Mouse (Mus musculus) kidney, embryonic 16.5 days (tissue): ENCODE data around the gene Cdk2ap1. TPM values are rescaled to one million over a fixed set of nuclear protein-coding genes. Genes with fewer than 3 reads are reported as not detected.
A peak's percentile ranks its signal among the peaks of the same experiment; 100 is the strongest.

Experiments
- ATAC-seq: fragments of 200-750 bp; cut with Nextera tagmentation; 2 replicates; pipeline ENCODE4 v1.8.0; 2017; ENCODE audit warnings: moderate TSS enrichment; ENCODE audit not compliant: low FRiP score, low TSS enrichment
- H3K27ac ChIP-seq: fragments of 300-500 bp; sonication (generic); 2 replicates; pipeline ENCODE4 v1.5.1; 2014; ENCODE audit warnings: low read length
- H3K27me3 ChIP-seq: fragments of 300-500 bp; sonication (generic); 2 replicates; pipeline ENCODE4 v1.6.1; 2014; ENCODE audit warnings: low read length, control low read depth, mixed read lengths; ENCODE audit not compliant: insufficient read depth
- H3K36me3 ChIP-seq: fragments of 300-500 bp; sonication (generic); 2 replicates; pipeline ENCODE4 v1.6.1; 2014; ENCODE audit warnings: low read length, control low read depth, mixed read lengths; ENCODE audit not compliant: insufficient read depth
- H3K4me1 ChIP-seq: fragments of 300-500 bp; sonication (generic); 2 replicates; pipeline ENCODE4 v1.6.1; 2014; ENCODE audit warnings: low read length, control low read depth, mixed read lengths; ENCODE audit not compliant: insufficient read depth
- H3K4me2 ChIP-seq: fragments of 300-500 bp; sonication (generic); replicated peaks from 2 replicates; pipeline ENCODE4 v1.6.1; 2014; ENCODE audit warnings: low read depth, low read length
- H3K4me3 ChIP-seq: fragments of 300-500 bp; sonication (generic); 2 replicates; pipeline ENCODE4 v1.5.1; 2014; ENCODE audit warnings: mild to moderate bottlenecking, low read length
- H3K9ac ChIP-seq: fragments of 300-500 bp; sonication (generic); replicated peaks from 2 replicates; pipeline ENCODE4 v1.6.1; 2014; ENCODE audit warnings: low read length
- H3K9me3 ChIP-seq: fragments of 300-500 bp; sonication (generic); 2 replicates; pipeline ENCODE4 v1.6.1; 2016; ENCODE audit warnings: low read length, control low read depth
- WGBS: fragments of 180-500 bp; shearing (Covaris S2); extraction: QIAGEN DNeasy Blood & Tissue Kit; methylation state at CpG from one replicate; pipeline ENCODE4 v1.1.7; 2014; 5-methylcytosine and 5-hydroxymethylcytosine counted together
- polyA plus RNA-seq: library from polyadenylated mRNA; unstranded; fragments of >200 nt; fragmentation: Nextera tagmentation; extraction: Ambion mirVana; gene quantifications from 2 replicates; pipeline ENCODE4 v1.2.1, GENCODE M21; 2015

Cdk2ap1 gene
- polyA plus RNA-seq, 1 experiment from 2014 or later: 28.4 TPM

- Histone ChIP-seq H3K4me3 (no peak overlapping the region), H3K27ac (peak overlapping the region; percentile 48), H3K36me3 (peaks cover 20% of the 10 kb centered on the region), H3K4me2 (no peak overlapping the region), H3K9ac (no peak overlapping the region), H3K4me1 (no peaks in the 10 kb centered on the region), H3K9me3 (no peaks in the 10 kb centered on the region), H3K27me3 (no peaks in the 10 kb centered on the region)
- ATAC-seq: 0 out of 2 replicates have a peak, but pooled peaks have one; percentile 46
- 63% methylated on average over 3 of the region's 3 CpGs for WGBS
Observed at GRCm38 (mm10) chr5:124366721-124367120, 3.8 kb upstream of the Cdk2ap1 start.

- ATAC-seq: no peak
- Histone ChIP-seq H3K27me3 (no peaks in the 10 kb centered on the region), H3K4me2 (no peak overlapping the region), H3K9me3 (no peaks in the 10 kb centered on the region), H3K36me3 (peaks cover 18% of the 10 kb centered on the region), H3K4me3 (no peak overlapping the region), H3K4me1 (no peaks in the 10 kb centered on the region), H3K27ac (no peak overlapping the region), H3K9ac (no peak overlapping the region)
- 90% methylated on average over 2 of the region's 2 CpGs for WGBS
Observed at GRCm38 (mm10) chr5:124365754-124366153, 2.9 kb upstream of the Cdk2ap1 start.

- Histone ChIP-seq H3K27ac (no peak overlapping the region), H3K4me2 (no peak overlapping the region), H3K27me3 (no peaks in the 10 kb centered on the region), H3K36me3 (peaks cover 11% of the 10 kb centered on the region), H3K4me1 (no peaks in the 10 kb centered on the region), H3K4me3 (no peak overlapping the region), H3K9me3 (no peaks in the 10 kb centered on the region), H3K9ac (no peak overlapping the region)
- WGBS: 91% methylated on average over 6 of the region's 6 CpGs
- no peak for ATAC-seq
Observed at GRCm38 (mm10) chr5:124364173-124364918, 1.5 kb upstream of the Cdk2ap1 start.

- Histone ChIP-seq H3K4me3 (no peak overlapping the region), H3K36me3 (no peaks in the 10 kb centered on the region), H3K27me3 (no peaks in the 10 kb centered on the region), H3K27ac (no peak overlapping the region), H3K4me1 (0 out of 2 replicates have a peak, but pooled peaks cover 5% of the 10 kb centered on the region), H3K9ac (no peak overlapping the region), H3K4me2 (no peak overlapping the region), H3K9me3 (no peaks in the 10 kb centered on the region)
- no peak for ATAC-seq
- WGBS: 76% methylated on average over 2 of the region's 2 CpGs
Observed at GRCm38 (mm10) chr5:124359641-124360040, 3.2 kb downstream of the Cdk2ap1 start.

GRCm38 (mm10) chr5:124356695-124357094 is 6.2 kb downstream of the Cdk2ap1 start:
- Histone ChIP-seq H3K27ac (no peak overlapping the region), H3K4me2 (no peak overlapping the region), H3K9me3 (no peaks in the 10 kb centered on the region), H3K36me3 (no peaks in the 10 kb centered on the region), H3K9ac (no peak overlapping the region), H3K27me3 (no peaks in the 10 kb centered on the region), H3K4me3 (no peak overlapping the region), H3K4me1 (peaks cover 11% of the 10 kb centered on the region)
- 49% methylated on average over 3 of the region's 3 CpGs for WGBS
- ATAC-seq: no peak

GRCm38 (mm10) chr5:124355425-124355959 is 7.4 kb downstream of the Cdk2ap1 start:
- no peak overlapping the region for H3K27ac ChIP-seq
- peak overlapping the region; percentile 71 for H3K4me3 ChIP-seq
- H3K4me2 ChIP-seq: peak overlapping the region; percentile 98
- WGBS: 3% methylated on average over 12 of the region's 12 CpGs
- peaks cover 22% of the 10 kb centered on the region for H3K4me1 ChIP-seq
- no peaks in the 10 kb centered on the region for H3K9me3 ChIP-seq
- ATAC-seq: no peak
- H3K36me3 ChIP-seq: no peaks in the 10 kb centered on the region
- no peaks in the 10 kb centered on the region for H3K27me3 ChIP-seq
- H3K9ac ChIP-seq: peak overlapping the region; percentile 50

- Histone ChIP-seq H3K9me3 (no peaks in the 10 kb centered on the region), H3K4me3 (peak overlapping the region; percentile 71), H3K9ac (peak overlapping the region; percentile 100), H3K4me2 (peak overlapping the region; percentile 98), H3K27ac (peak overlapping the region; percentile 98), H3K36me3 (0 out of 2 replicates have a peak, but pooled peaks cover 1% of the 10 kb centered on the region), H3K4me1 (peaks cover 25% of the 10 kb centered on the region), H3K27me3 (no peaks in the 10 kb centered on the region)
- peak; percentile 43 for ATAC-seq
- under 1% methylated on average over 36 of the region's 60 CpGs for WGBS
Observed at GRCm38 (mm10) chr5:124354574-124355424, 8.1 kb downstream of the Cdk2ap1 start.

- Histone ChIP-seq H3K27me3 (no peaks in the 10 kb centered on the region), H3K4me1 (peaks cover 25% of the 10 kb centered on the region), H3K9ac (peak overlapping the region; percentile 100), H3K36me3 (peaks cover 10% of the 10 kb centered on the region), H3K27ac (peak overlapping the region; percentile 98), H3K4me3 (peak overlapping the region; percentile 71), H3K4me2 (peak overlapping the region; percentile 98), H3K9me3 (no peaks in the 10 kb centered on the region)
- 0% methylated on average over 49 of the region's 132 CpGs for WGBS
- peak; percentile 37; the same call in 1 of the 2 replicates for ATAC-seq
Observed at GRCm38 (mm10) chr5:124353726-124354547, 8.9 kb downstream of the Cdk2ap1 start.

- WGBS: under 1% methylated on average over 32 of the region's 32 CpGs
- H3K4me3 ChIP-seq: peak overlapping the region; percentile 71
- no peaks in the 10 kb centered on the region for H3K27me3 ChIP-seq
- peaks cover 25% of the 10 kb centered on the region for H3K4me1 ChIP-seq
- H3K9ac ChIP-seq: peak overlapping the region; percentile 100
- peak overlapping the region; percentile 98 for H3K4me2 ChIP-seq
- no peak for ATAC-seq
- peaks cover 15% of the 10 kb centered on the region for H3K36me3 ChIP-seq
- H3K9me3 ChIP-seq: no peaks in the 10 kb centered on the region
- H3K27ac ChIP-seq: peak overlapping the region; percentile 98
Observed at GRCm38 (mm10) chr5:124353011-124353725, 9.7 kb downstream of the Cdk2ap1 start.
